Mouse (Mus musculus): ENCODE measurements around the gene Pth2. TPM values are rescaled to one million over a fixed set of nuclear protein-coding genes. Genes with fewer than 3 reads are reported as not detected.

Gene Pth2
- polyA plus RNA-seq, 1 experiment from 2014 or later, result not detected

DNA sequence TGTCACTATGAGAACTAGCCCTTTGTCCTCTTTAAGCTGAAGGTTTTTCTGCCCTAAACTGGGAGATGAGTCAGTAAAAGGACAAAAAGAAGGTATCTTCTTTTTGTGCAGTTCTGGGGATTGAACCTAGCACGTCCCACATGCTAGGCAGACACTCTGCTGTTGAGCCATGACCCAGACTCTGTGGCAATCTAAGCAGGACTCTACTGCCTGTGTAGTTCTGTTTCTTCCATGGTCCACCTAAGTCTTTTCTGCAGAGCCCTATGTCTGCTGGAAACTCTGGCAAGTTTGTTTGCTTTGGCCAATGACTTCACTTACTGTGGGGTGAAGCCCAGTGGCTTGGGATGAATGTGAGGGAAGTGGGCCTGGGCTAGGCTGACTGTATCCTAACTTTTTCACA is 42.4 kb upstream of the Pth2 start:
- H3K4me2 ChIP-seq (ENCODE audit: low read depth, low read length), result no peak overlapping the region
- H3K4me3 ChIP-seq (ENCODE audit: low read depth, low read length), result no peak overlapping the region
- no peak overlapping the region for H3K9ac ChIP-seq (replicated peaks; ENCODE audit: low read length)
- no peaks in the 10 kb centered on the region for H3K4me1 ChIP-seq (ENCODE audit: control insufficient read depth, insufficient read depth, low read length)
- 55% methylated on average over 1 of the region's 1 CpGs for WGBS
- H3K9me3 ChIP-seq (replicated peaks; ENCODE audit: control insufficient read depth, low read length), result no peaks in the 10 kb centered on the region
- ATAC-seq (replicated peaks; ENCODE audit: insufficient number of reproducible peaks, low FRiP score, low TSS enrichment, low read depth), result no peak
- H3K36me3 ChIP-seq (replicated peaks; ENCODE audit: control insufficient read depth, insufficient read depth, low read depth, low read length), result no peaks in the 10 kb centered on the region; the same call in 1 of the 2 replicates
- H3K27ac ChIP-seq (replicated peaks; ENCODE audit: low read depth, low read length), result no peak overlapping the region
- no peaks in the 10 kb centered on the region for H3K27me3 ChIP-seq (ENCODE audit: control insufficient read depth, insufficient read depth, low read length)
- DNase-seq (ENCODE audit: low spot score), result no peak

DNA sequence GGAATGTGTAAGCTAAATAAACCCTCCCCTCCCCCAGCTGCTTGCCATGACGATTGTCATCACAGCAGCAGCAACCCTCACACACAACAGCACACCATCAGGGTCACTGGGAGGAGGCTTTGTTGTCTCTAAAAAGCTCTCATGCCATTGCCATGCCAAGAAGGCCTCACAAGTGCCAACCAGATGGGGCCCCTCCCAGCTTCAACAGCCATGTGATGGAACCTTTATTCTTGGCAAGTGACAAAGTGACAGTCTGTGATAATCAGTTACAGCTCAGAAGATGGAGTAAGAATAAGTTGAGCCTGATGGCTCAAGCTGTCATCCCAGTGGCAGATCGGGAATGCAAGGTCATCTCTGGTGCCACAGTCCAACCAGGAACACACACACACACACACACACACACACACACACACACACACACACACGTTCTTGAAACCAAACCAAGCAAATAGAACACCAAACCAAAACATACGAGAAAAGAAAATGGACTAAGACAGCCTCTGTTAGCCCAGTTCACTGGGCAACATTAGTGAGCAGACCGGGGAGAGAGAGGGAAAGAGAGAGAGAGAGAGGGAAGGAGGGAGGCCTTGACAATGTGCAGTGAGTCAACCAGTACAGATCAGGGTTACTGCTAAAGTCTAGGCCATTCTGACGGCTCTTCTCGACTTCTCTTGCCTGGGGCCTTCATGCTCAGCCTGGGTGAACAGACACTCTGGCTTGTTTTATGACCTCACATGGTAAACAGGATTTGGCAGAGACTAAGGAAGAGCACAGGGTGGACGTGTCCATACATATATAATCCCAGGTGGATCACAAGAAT is 40.7 kb upstream of the Pth2 start:
- 78% methylated on average over 8 of the region's 8 CpGs for WGBS
- DNase-seq (ENCODE audit: low spot score), result no peak
- Histone ChIP-seq H3K9ac (replicated peaks; ENCODE audit: low read length) (no peak overlapping the region), H3K4me1 (ENCODE audit: control insufficient read depth, insufficient read depth, low read length) (no peaks in the 10 kb centered on the region), H3K36me3 (replicated peaks; ENCODE audit: control insufficient read depth, insufficient read depth, low read depth, low read length) (no peaks in the 10 kb centered on the region; the same call in 1 of the 2 replicates), H3K4me3 (ENCODE audit: low read depth, low read length) (no peak overlapping the region), H3K27me3 (ENCODE audit: control insufficient read depth, insufficient read depth, low read length) (no peaks in the 10 kb centered on the region), H3K9me3 (replicated peaks; ENCODE audit: control insufficient read depth, low read length) (no peaks in the 10 kb centered on the region), H3K4me2 (ENCODE audit: low read depth, low read length) (no peak overlapping the region), H3K27ac (replicated peaks; ENCODE audit: low read depth, low read length) (no peak overlapping the region)
- ATAC-seq (replicated peaks; ENCODE audit: insufficient number of reproducible peaks, low FRiP score, low TSS enrichment, low read depth), result no peak

DNA sequence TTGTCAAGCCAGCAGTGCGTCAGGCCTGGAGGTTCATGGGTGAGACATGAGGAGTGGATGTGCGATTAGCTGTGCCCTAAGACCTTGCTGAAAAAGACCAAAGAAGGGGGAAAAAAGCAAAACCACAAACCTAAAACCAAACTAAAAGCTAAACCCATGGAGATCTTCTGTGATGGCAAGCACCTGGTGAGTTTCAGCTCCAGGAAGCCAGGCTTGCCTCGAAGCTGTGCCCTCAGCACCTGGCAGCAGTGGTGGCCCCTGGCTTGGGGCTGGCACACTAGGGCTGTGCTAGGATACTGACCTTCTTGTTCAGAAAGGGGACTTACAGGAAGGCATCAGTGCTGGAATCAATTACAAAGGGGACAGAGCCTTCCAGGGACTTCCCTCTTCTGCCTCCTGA is 39.5 kb upstream of the Pth2 start:
- H3K27me3 ChIP-seq (ENCODE audit: control insufficient read depth, insufficient read depth, low read length), result no peaks in the 10 kb centered on the region
- H3K36me3 ChIP-seq (replicated peaks; ENCODE audit: control insufficient read depth, insufficient read depth, low read depth, low read length), result peaks cover 3% of the 10 kb centered on the region; the same call in 1 of the 2 replicates
- no peak overlapping the region for H3K4me2 ChIP-seq (ENCODE audit: low read depth, low read length)
- no peak overlapping the region for H3K27ac ChIP-seq (replicated peaks; ENCODE audit: low read depth, low read length)
- H3K4me3 ChIP-seq (ENCODE audit: low read depth, low read length), result no peak overlapping the region
- H3K9me3 ChIP-seq (replicated peaks; ENCODE audit: control insufficient read depth, low read length), result no peaks in the 10 kb centered on the region
- 92% methylated on average over 3 of the region's 3 CpGs for WGBS
- no peak overlapping the region for H3K9ac ChIP-seq (replicated peaks; ENCODE audit: low read length)
- ATAC-seq (replicated peaks; ENCODE audit: insufficient number of reproducible peaks, low FRiP score, low TSS enrichment, low read depth) (no peak), DNase-seq (ENCODE audit: low spot score) (no peak)
- no peaks in the 10 kb centered on the region for H3K4me1 ChIP-seq (ENCODE audit: control insufficient read depth, insufficient read depth, low read length)

DNA sequence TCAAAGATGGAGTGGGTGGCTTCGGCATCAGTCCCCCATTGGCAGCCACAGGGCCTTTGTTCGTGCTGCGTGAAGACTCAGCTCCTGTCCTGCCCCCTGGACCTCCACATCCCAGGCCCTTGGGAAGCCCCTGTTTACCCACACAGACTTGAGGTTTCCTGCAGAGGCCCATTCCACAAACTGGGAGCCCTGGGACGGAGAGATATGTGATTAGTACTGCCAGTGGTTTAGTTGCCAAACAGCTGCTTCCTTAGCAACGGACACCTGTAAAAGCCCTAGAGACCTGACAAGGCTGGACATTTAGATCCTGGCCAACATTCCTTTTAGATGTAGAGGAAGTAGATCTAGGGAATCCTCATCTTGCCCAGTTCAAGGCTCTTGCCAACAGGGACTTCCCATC is 38.9 kb upstream of the Pth2 start:
- peaks cover 3% of the 10 kb centered on the region; the same call in 1 of the 2 replicates for H3K36me3 ChIP-seq (replicated peaks; ENCODE audit: control insufficient read depth, insufficient read depth, low read depth, low read length)
- H3K4me2 ChIP-seq (ENCODE audit: low read depth, low read length), result no peak overlapping the region
- WGBS, result 89% methylated on average over 5 of the region's 5 CpGs
- H3K27me3 ChIP-seq (ENCODE audit: control insufficient read depth, insufficient read depth, low read length), result no peaks in the 10 kb centered on the region
- no peak overlapping the region for H3K27ac ChIP-seq (replicated peaks; ENCODE audit: low read depth, low read length)
- no peak overlapping the region for H3K4me3 ChIP-seq (ENCODE audit: low read depth, low read length)
- no peak for DNase-seq (ENCODE audit: low spot score)
- ATAC-seq (replicated peaks; ENCODE audit: insufficient number of reproducible peaks, low FRiP score, low TSS enrichment, low read depth), result no peak
- H3K4me1 ChIP-seq (ENCODE audit: control insufficient read depth, insufficient read depth, low read length), result no peaks in the 10 kb centered on the region
- no peak overlapping the region for H3K9ac ChIP-seq (replicated peaks; ENCODE audit: low read length)
- H3K9me3 ChIP-seq (replicated peaks; ENCODE audit: control insufficient read depth, low read length), result no peaks in the 10 kb centered on the region

DNA sequence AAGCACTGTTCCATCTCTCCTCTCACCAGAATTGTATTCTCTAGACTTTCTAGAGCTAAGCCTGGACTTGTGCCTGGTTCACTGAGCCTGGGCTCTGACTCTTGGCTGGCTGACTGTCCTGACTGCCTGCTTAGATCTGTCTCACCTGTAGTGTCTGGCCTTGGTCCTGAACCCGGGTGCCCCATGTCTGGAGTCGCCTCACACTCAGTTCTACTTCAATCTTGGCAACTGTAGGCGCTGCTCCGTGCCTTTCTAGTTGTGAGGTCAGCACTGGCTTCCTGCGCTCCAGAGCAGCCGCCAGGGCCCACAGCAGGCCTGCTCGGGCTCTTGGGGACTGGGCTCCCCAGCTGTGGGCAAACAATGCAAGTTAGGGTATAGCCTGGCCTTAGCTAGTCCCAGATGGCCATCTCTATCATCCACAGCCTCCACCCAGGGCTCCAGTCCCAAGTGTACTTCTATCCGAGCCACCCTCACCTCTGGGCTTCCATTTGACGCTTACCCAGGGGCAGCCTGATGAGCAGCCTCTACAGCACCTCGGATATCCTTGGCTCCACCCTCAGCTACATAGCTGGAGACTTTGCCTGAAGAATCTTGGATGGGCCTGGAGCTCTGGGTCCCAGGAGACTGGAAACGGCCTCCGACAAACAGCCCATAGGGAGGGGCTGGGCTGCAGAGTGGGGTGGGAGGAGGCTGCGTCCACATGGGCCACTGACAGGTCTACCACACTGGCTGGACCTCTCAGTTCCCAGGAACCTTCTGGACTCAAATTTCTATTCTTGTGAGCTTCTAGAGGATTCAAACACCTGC is 36.2 kb upstream of the Pth2 start:
- DNase-seq (ENCODE audit: low spot score) (no peak), ATAC-seq (replicated peaks; ENCODE audit: insufficient number of reproducible peaks, low FRiP score, low TSS enrichment, low read depth) (no peak)
- Histone ChIP-seq H3K27ac (replicated peaks; ENCODE audit: low read depth, low read length) (no peak overlapping the region), H3K36me3 (replicated peaks; ENCODE audit: control insufficient read depth, insufficient read depth, low read depth, low read length) (peaks cover 3% of the 10 kb centered on the region; the same call in 1 of the 2 replicates), H3K9me3 (replicated peaks; ENCODE audit: control insufficient read depth, low read length) (no peaks in the 10 kb centered on the region), H3K9ac (replicated peaks; ENCODE audit: low read length) (no peak overlapping the region), H3K4me1 (ENCODE audit: control insufficient read depth, insufficient read depth, low read length) (no peaks in the 10 kb centered on the region), H3K4me3 (ENCODE audit: low read depth, low read length) (no peak overlapping the region), H3K4me2 (ENCODE audit: low read depth, low read length) (no peak overlapping the region), H3K27me3 (ENCODE audit: control insufficient read depth, insufficient read depth, low read length) (no peaks in the 10 kb centered on the region)
- WGBS, result 87% methylated on average over 13 of the region's 13 CpGs

DNA sequence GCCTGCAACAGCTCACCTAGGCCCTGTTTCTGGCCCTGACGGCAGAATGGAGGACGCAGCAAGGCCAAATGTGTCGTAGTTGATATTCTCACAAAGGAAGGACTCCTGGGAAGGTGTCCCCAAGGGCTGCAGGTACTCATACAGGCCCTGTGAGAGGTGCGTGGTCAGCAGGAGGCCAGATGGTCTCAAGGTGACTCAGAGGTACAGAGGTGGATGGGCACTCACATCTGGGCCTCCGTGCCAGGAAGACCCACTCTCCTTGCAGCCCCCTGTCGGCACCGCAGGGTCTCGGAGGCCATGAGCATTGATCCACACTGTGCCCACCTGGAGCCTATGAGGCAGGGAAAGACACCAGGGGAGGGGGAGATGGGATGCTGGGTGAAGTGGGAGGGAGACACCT is 35.3 kb upstream of the Pth2 start:
- no peak overlapping the region for H3K9ac ChIP-seq (replicated peaks; ENCODE audit: low read length)
- H3K4me3 ChIP-seq (ENCODE audit: low read depth, low read length), result no peak overlapping the region
- H3K9me3 ChIP-seq (replicated peaks; ENCODE audit: control insufficient read depth, low read length), result no peaks in the 10 kb centered on the region
- H3K36me3 ChIP-seq (replicated peaks; ENCODE audit: control insufficient read depth, insufficient read depth, low read depth, low read length), result peaks cover 3% of the 10 kb centered on the region; the same call in 1 of the 2 replicates
- no peak overlapping the region for H3K27ac ChIP-seq (replicated peaks; ENCODE audit: low read depth, low read length)
- no peaks in the 10 kb centered on the region for H3K27me3 ChIP-seq (ENCODE audit: control insufficient read depth, insufficient read depth, low read length)
- H3K4me1 ChIP-seq (ENCODE audit: control insufficient read depth, insufficient read depth, low read length), result no peaks in the 10 kb centered on the region
- DNase-seq (ENCODE audit: low spot score) (no peak), ATAC-seq (replicated peaks; ENCODE audit: insufficient number of reproducible peaks, low FRiP score, low TSS enrichment, low read depth) (no peak)
- no peak overlapping the region for H3K4me2 ChIP-seq (ENCODE audit: low read depth, low read length)
- WGBS, result 94% methylated on average over 8 of the region's 8 CpGs

DNA sequence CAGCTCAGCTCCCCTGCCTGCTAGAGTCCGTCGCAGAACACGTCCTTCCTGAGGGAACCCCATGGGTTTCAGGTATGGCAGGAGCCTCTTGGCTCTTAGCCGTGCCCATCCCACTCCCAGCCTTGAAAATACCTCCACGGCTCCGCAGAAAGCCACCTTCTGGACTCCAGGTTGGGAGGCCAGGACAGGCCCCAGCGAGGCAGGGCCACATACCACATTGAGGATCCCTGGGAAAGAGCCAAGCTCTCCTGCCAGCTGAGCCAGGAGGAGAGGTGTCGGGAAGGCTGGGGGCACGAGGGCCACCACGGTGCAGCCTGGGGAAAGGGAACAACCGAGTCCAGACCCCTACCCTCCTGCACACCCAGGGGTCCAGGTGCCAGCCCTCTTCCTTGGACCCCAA is 33.5 kb upstream of the Pth2 start:
- 94% methylated on average over 11 of the region's 11 CpGs for WGBS
- H3K27ac ChIP-seq (replicated peaks; ENCODE audit: low read depth, low read length), result no peak overlapping the region

DNA sequence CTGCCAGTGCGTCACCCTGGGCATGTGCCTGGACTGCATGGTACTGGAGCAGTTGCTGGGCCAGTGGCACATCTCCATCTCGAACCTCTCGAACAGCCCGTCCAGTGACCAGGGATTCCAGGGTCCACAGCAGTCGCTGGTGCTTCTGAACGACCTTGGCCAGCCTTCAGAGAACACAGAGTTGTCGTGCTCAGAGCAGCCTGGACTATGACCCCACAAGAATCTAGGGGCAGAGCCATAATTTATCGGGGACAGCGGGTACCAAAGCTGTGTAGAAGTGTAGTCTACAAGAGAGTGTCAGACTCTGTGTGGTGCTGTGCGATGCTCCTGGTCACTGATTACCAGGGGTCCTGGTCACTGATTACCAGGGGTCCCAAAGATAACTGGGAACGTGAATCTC is 32.9 kb upstream of the Pth2 start:
- DNase-seq (ENCODE audit: low spot score) (no peak), ATAC-seq (replicated peaks; ENCODE audit: insufficient number of reproducible peaks, low FRiP score, low TSS enrichment, low read depth) (no peak)
- 96% methylated on average over 11 of the region's 11 CpGs for WGBS
- H3K4me2 ChIP-seq (ENCODE audit: low read depth, low read length), result no peak overlapping the region
- no peaks in the 10 kb centered on the region for H3K9me3 ChIP-seq (replicated peaks; ENCODE audit: control insufficient read depth, low read length)
- H3K4me1 ChIP-seq (ENCODE audit: control insufficient read depth, insufficient read depth, low read length), result peaks cover 6% of the 10 kb centered on the region; the same call in 1 of the 2 replicates
- H3K9ac ChIP-seq (replicated peaks; ENCODE audit: low read length), result no peak overlapping the region
- H3K27me3 ChIP-seq (ENCODE audit: control insufficient read depth, insufficient read depth, low read length), result no peaks in the 10 kb centered on the region
- H3K4me3 ChIP-seq (ENCODE audit: low read depth, low read length), result no peak overlapping the region
- 0 out of 2 replicates have a peak, but pooled peaks cover 3% of the 10 kb centered on the region for H3K36me3 ChIP-seq (replicated peaks; ENCODE audit: control insufficient read depth, insufficient read depth, low read depth, low read length)
- H3K27ac ChIP-seq (replicated peaks; ENCODE audit: low read depth, low read length), result no peak overlapping the region

More for the DNA sequence above, 33.5 kb upstream of the Pth2 start:
- Histone ChIP-seq H3K36me3 (replicated peaks; ENCODE audit: control insufficient read depth, insufficient read depth, low read depth, low read length) (0 out of 2 replicates have a peak, but pooled peaks cover 3% of the 10 kb centered on the region), H3K9me3 (replicated peaks; ENCODE audit: control insufficient read depth, low read length) (no peaks in the 10 kb centered on the region), H3K27me3 (ENCODE audit: control insufficient read depth, insufficient read depth, low read length) (no peaks in the 10 kb centered on the region), H3K9ac (replicated peaks; ENCODE audit: low read length) (no peak overlapping the region), H3K4me3 (ENCODE audit: low read depth, low read length) (no peak overlapping the region), H3K4me2 (ENCODE audit: low read depth, low read length) (no peak overlapping the region), H3K4me1 (ENCODE audit: control insufficient read depth, insufficient read depth, low read length) (peaks cover 6% of the 10 kb centered on the region; the same call in 1 of the 2 replicates)
- ATAC-seq (replicated peaks; ENCODE audit: insufficient number of reproducible peaks, low FRiP score, low TSS enrichment, low read depth) (no peak), DNase-seq (ENCODE audit: low spot score) (no peak)
